Mouse (Mus musculus): ENCODE measurements around the gene Olfr1444. TPM values are rescaled to one million over a fixed set of nuclear protein-coding genes. Genes with fewer than 3 reads are reported as not detected.

Olfr1444 gene
- not detected in 2 replicates for polyA plus RNA-seq (2015; fragmentation: Nextera tagmentation; extraction: Ambion mirVana)

GRCm38 (mm10) chr19:12856983-12857382 lies at the start of gene Olfr1444:
Gene Olfr1444, plus strand, starts transcription at chr19:12857283.

GRCm38 (mm10) chr19:12846382-12846781 lies 10.7 kb upstream of the Olfr1444 start, which contains the start of gene Gm5244:
Gene Gm5244, plus strand, starts transcription at chr19:12846682.

GRCm38 (mm10) chr19:12883555-12883954 lies 26.5 kb downstream of the Olfr1444 start, which contains the start of gene Olfr1445:
Gene Olfr1445, plus strand, starts transcription at chr19:12883855.

GRCm38 (mm10) chr19:12893424-12893823 lies 36.3 kb downstream of the Olfr1444 start, which contains the start of gene Olfr1446:
Gene Olfr1446, minus strand, starts transcription at chr19:12893524.

DNA sequence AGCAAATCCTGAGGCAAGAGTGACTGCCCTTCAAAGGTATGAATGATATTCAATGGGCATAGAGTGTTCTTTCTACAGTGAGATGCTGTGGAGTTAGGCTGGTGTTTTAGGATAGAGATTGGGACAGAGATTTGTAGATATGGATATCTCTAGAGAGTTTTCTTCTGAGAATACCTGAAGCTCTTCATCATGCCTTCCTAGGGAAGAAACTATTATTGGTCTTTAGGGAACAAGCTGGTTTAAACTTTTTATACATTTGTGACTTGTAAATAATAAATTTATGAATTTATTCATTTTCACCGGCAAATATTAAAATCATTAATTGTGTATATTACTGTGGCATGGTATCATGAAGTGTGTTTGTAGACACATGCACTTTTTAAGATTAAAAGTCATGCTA lies 46.6 kb downstream of the Olfr1444 start, which contains the start of gene Olfr1447:
Gene Olfr1447, minus strand, starts transcription at position 101 of the 400 bp plus-strand sequence.

Other genes with a start within 250 kb of the Olfr1444 start
- not detected in 2 replicates for gene Glyat, start 224.0 kb upstream of the Olfr1444 start, polyA plus RNA-seq (2015; fragmentation: Nextera tagmentation; extraction: Ambion mirVana)
- gene Olfr1442, start 186.8 kb upstream of the Olfr1444 start, polyA plus RNA-seq (2015; fragmentation: Nextera tagmentation; extraction: Ambion mirVana), result not detected in 2 replicates
- not detected in 2 replicates for gene Olfr1443, start 179.2 kb upstream of the Olfr1444 start, polyA plus RNA-seq (2015; fragmentation: Nextera tagmentation; extraction: Ambion mirVana)
- gene Keg1, start 161.5 kb upstream of the Olfr1444 start, polyA plus RNA-seq (2015; fragmentation: Nextera tagmentation; extraction: Ambion mirVana), result not detected in 2 replicates
- 0.16 and 0.63 TPM in 2 replicates for gene Cntf, start 91.7 kb upstream of the Olfr1444 start, polyA plus RNA-seq (2015; fragmentation: Nextera tagmentation; extraction: Ambion mirVana)
- 10.3 and 11.7 TPM in 2 replicates for gene Zfp91, start 61.2 kb upstream of the Olfr1444 start, polyA plus RNA-seq (2015; fragmentation: Nextera tagmentation; extraction: Ambion mirVana)
- gene Lpxn, start 61.1 kb upstream of the Olfr1444 start, polyA plus RNA-seq (2015; fragmentation: Nextera tagmentation; extraction: Ambion mirVana), result 3.0 and 3.6 TPM in 2 replicates
- gene Gm5244, start 10.6 kb upstream of the Olfr1444 start, polyA plus RNA-seq (2015; fragmentation: Nextera tagmentation; extraction: Ambion mirVana), result not detected in 2 replicates
- gene Olfr1445, start 26.6 kb downstream of the Olfr1444 start, polyA plus RNA-seq (2015; fragmentation: Nextera tagmentation; extraction: Ambion mirVana), result not detected in 2 replicates
- gene Olfr1446, start 36.2 kb downstream of the Olfr1444 start, polyA plus RNA-seq (2015; fragmentation: Nextera tagmentation; extraction: Ambion mirVana), result not detected in 2 replicates
- not detected in 2 replicates for gene Olfr1447, start 46.5 kb downstream of the Olfr1444 start, polyA plus RNA-seq (2015; fragmentation: Nextera tagmentation; extraction: Ambion mirVana)
- not detected in 2 replicates for gene Olfr1448, start 67.1 kb downstream of the Olfr1444 start, polyA plus RNA-seq (2015; fragmentation: Nextera tagmentation; extraction: Ambion mirVana)
- not detected in 2 replicates for gene Olfr1449, start 73.6 kb downstream of the Olfr1444 start, polyA plus RNA-seq (2015; fragmentation: Nextera tagmentation; extraction: Ambion mirVana)
- not detected in 2 replicates for gene Olfr1450, start 93.0 kb downstream of the Olfr1444 start, polyA plus RNA-seq (2015; fragmentation: Nextera tagmentation; extraction: Ambion mirVana)
- gene Olfr1451, start 137.7 kb downstream of the Olfr1444 start, polyA plus RNA-seq (2015; fragmentation: Nextera tagmentation; extraction: Ambion mirVana), result not detected in 2 replicates
- not detected in 2 replicates for gene Olfr1453, start 171.0 kb downstream of the Olfr1444 start, polyA plus RNA-seq (2015; fragmentation: Nextera tagmentation; extraction: Ambion mirVana)
- gene Olfr1454, start 203.3 kb downstream of the Olfr1444 start, polyA plus RNA-seq (2015; fragmentation: Nextera tagmentation; extraction: Ambion mirVana), result not detected in 2 replicates
- not detected in 2 replicates for gene Olfr1457, start 240.6 kb downstream of the Olfr1444 start, polyA plus RNA-seq (2015; fragmentation: Nextera tagmentation; extraction: Ambion mirVana)
- gene Olfr1458, start 249.5 kb downstream of the Olfr1444 start, polyA plus RNA-seq (2015; fragmentation: Nextera tagmentation; extraction: Ambion mirVana), result not detected in 2 replicates

All from skeletal muscle tissue, postnatal 0 days (tissue).